Mouse (Mus musculus) ES-Bruce4 (cell line): ENCODE measurements at regions not wholly inside any gene's neighbourhood (a gene's known extent, or its start where the extent isn't known, plus 50 kb on each side); places are given as distances from the start of the nearest gene placed in this dataset.

Experiments
- H3K27ac ChIP-seq: 2 replicates; pipeline ENCODE4 v1.5.1; 2012; ENCODE audit warnings: low read length, inconsistent platforms; ENCODE audit not compliant: insufficient read depth
- H3K27me3 ChIP-seq: 2 replicates; pipeline ENCODE4 v1.6.1; 2012; ENCODE audit warnings: mild to moderate bottlenecking, low read length, inconsistent platforms; ENCODE audit not compliant: control insufficient read depth, poor library complexity, insufficient read depth, severe bottlenecking
- H3K36me3 ChIP-seq: 2 replicates; pipeline ENCODE4 v1.6.1; 2012; ENCODE audit warnings: inconsistent platforms, mild to moderate bottlenecking, low read length, moderate library complexity; ENCODE audit not compliant: control insufficient read depth, poor library complexity, insufficient read depth, severe bottlenecking
- H3K4me1 ChIP-seq: one replicate; pipeline ENCODE4 v1.8.1; 2011; ENCODE audit warnings: low read length; ENCODE audit not compliant: control insufficient read depth, insufficient read depth
- H3K4me3 ChIP-seq: 2 replicates; pipeline ENCODE4 v1.5.1; 2011; ENCODE audit warnings: low read depth, mild to moderate bottlenecking, low read length
- H3K9ac ChIP-seq: 2 replicates; pipeline ENCODE4 v1.6.1; 2012; ENCODE audit warnings: low read depth, mild to moderate bottlenecking, inconsistent platforms; ENCODE audit not compliant: poor library complexity, severe bottlenecking
- H3K9me3 ChIP-seq: replicated peaks from 2 replicates; pipeline ENCODE4 v1.6.1; 2012; ENCODE audit warnings: mild to moderate bottlenecking, low read length, inconsistent platforms; ENCODE audit not compliant: control insufficient read depth, poor library complexity, insufficient read depth, severe bottlenecking
- CTCF ChIP-seq: IDR thresholded peaks from one replicate; pipeline ENCODE4 v1.8.1; 2011; ENCODE audit warnings: low read depth, low read length
- EP300 ChIP-seq: IDR thresholded peaks from 2 replicates; pipeline ENCODE4 v1.6.1; 2011; ENCODE audit warnings: low read depth, low read length; ENCODE audit not compliant: insufficient read depth
- POLR2A ChIP-seq: IDR thresholded peaks from one replicate; pipeline ENCODE4 v1.8.1; 2011; ENCODE audit warnings: low read length; ENCODE audit not compliant: insufficient read depth

- H3K4me3 ChIP-seq: no peak overlapping the region
- no peak overlapping the region for H3K9ac ChIP-seq
- H3K27ac ChIP-seq: no peak overlapping the region
- H3K36me3 ChIP-seq: no peaks in the 10 kb centered on the region
- no peak for TF ChIP-seq CTCF
- H3K4me1 ChIP-seq: no peaks in the 10 kb centered on the region
- no peaks in the 10 kb centered on the region for H3K27me3 ChIP-seq
- no peaks in the 10 kb centered on the region for H3K9me3 ChIP-seq
Measured at GRCm38 (mm10) chr3:38051748-38052147, 327.5 kb upstream of the Gm5148 start.

- TF ChIP-seq EP300 (no peak), POLR2A (no peak), CTCF (no peak)
- no peak overlapping the region for H3K9ac ChIP-seq
- no peaks in the 10 kb centered on the region for H3K9me3 ChIP-seq
- no peak overlapping the region for H3K4me3 ChIP-seq
- H3K27ac ChIP-seq: no peak overlapping the region
- H3K4me1 ChIP-seq: no peaks in the 10 kb centered on the region
- H3K36me3 ChIP-seq: no peaks in the 10 kb centered on the region
- no peaks in the 10 kb centered on the region for H3K27me3 ChIP-seq
Measured at GRCm38 (mm10) chr3:38050856-38051255, 326.6 kb upstream of the Gm5148 start.

- Histone ChIP-seq H3K36me3 (no peaks in the 10 kb centered on the region), H3K4me1 (no peaks in the 10 kb centered on the region), H3K9ac (no peak overlapping the region), H3K4me3 (no peak overlapping the region), H3K9me3 (no peaks in the 10 kb centered on the region), H3K27ac (no peak overlapping the region), H3K27me3 (no peaks in the 10 kb centered on the region)
- TF ChIP-seq POLR2A (no peak), EP300 (no peak), CTCF (no peak)
Measured at GRCm38 (mm10) chr3:38050366-38050765, 326.1 kb upstream of the Gm5148 start.

GRCm38 (mm10) chr3:38049290-38049689 lies 325.0 kb upstream of the Gm5148 start:
- H3K27me3 ChIP-seq: no peaks in the 10 kb centered on the region
- H3K4me3 ChIP-seq: no peak overlapping the region
- no peaks in the 10 kb centered on the region for H3K9me3 ChIP-seq
- H3K4me1 ChIP-seq: no peaks in the 10 kb centered on the region
- H3K27ac ChIP-seq: no peak overlapping the region
- no peaks in the 10 kb centered on the region for H3K36me3 ChIP-seq
- TF ChIP-seq POLR2A: no peak
- TF ChIP-seq CTCF: no peak
- no peak for TF ChIP-seq EP300
- H3K9ac ChIP-seq: no peak overlapping the region

- Histone ChIP-seq H3K9ac (no peak overlapping the region), H3K9me3 (no peaks in the 10 kb centered on the region), H3K4me3 (no peak overlapping the region), H3K27me3 (no peaks in the 10 kb centered on the region), H3K27ac (no peak overlapping the region), H3K4me1 (no peaks in the 10 kb centered on the region), H3K36me3 (no peaks in the 10 kb centered on the region)
- TF ChIP-seq POLR2A (no peak), CTCF (no peak), EP300 (no peak)
Measured at GRCm38 (mm10) chr3:38047445-38047844, 323.2 kb upstream of the Gm5148 start.

GRCm38 (mm10) chr3:38046611-38047010 lies 322.3 kb upstream of the Gm5148 start:
- H3K4me1 ChIP-seq: no peaks in the 10 kb centered on the region
- H3K9me3 ChIP-seq: no peaks in the 10 kb centered on the region
- TF ChIP-seq CTCF (no peak), EP300 (no peak), POLR2A (no peak)
- no peak overlapping the region for H3K9ac ChIP-seq
- no peaks in the 10 kb centered on the region for H3K27me3 ChIP-seq
- H3K4me3 ChIP-seq: no peak overlapping the region
- no peak overlapping the region for H3K27ac ChIP-seq
- H3K36me3 ChIP-seq: no peaks in the 10 kb centered on the region

- Histone ChIP-seq H3K27me3 (no peaks in the 10 kb centered on the region), H3K4me1 (no peaks in the 10 kb centered on the region), H3K9me3 (no peaks in the 10 kb centered on the region), H3K9ac (no peak overlapping the region), H3K4me3 (no peak overlapping the region), H3K36me3 (no peaks in the 10 kb centered on the region), H3K27ac (no peak overlapping the region)
- TF ChIP-seq CTCF (no peak), EP300 (no peak)
Measured at GRCm38 (mm10) chr3:38045989-38046388, 321.7 kb upstream of the Gm5148 start.
